Mouse (Mus musculus): Measurements from ENCODE around the gene Ppt2. TPM values are rescaled to one million over a fixed set of nuclear protein-coding genes. Genes with fewer than 3 reads are reported as not detected.

Ppt2 gene
- total RNA-seq, 2 experiments from 2014 or later: 43.6 to 47.2 TPM

DNA sequence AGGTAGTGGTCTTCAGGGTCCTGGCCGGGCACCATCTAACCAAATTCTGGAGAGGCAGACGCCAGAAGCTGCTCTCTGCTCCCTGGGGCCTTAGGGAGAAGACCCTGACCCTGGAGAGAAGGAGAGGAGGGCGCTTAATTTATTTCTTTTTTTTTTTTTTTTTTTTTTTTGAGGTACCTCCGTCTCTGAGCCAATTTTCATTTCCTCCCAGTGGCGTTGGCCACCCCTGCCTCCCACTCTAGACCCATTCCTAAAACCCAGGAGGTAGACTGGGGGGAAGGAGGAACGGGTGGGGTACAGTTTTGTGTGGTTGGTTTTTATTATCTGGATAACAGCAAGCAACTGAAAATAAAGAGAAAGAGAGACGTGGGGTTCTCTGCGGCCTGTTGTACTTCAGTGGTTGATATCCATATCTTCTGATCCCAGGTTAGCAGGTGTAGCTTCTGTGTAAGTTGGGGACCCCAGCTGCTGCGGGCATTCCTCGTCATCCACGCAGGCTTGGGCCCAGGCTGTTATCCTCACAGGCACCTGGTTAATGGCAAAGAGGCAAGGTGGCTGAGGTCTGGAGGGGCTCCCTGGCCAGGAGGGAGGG is 15.2 kb downstream of the Ppt2 start:
- no peak for DNase-seq (ENCODE audit: low spot score in 2 of 2)

DNA sequence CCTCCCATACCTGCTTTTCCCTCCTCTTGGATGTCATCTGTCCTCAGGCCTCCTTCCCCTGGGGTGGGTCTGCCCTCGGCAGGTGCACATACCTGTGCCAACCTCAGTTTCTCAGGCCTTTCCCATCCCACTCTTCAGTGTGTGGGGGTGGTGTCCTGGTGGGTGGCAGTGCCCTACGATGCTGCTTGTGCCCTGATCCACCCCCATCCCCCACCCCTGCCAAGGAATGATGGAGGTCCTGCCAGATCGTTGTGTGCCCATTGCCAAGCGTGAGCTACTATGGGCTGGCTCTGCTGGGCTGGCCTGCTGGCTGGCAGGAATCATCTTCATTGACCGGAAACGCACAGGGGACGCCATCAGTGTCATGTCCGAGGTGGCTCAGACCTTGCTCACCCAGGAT is 17.3 kb downstream of the Ppt2 start:
- DNase-seq (ENCODE audit: low spot score in 2 of 2): no peak

GRCm38 (mm10) chr17:34607997-34608396 is 20.3 kb downstream of the Ppt2 start:
- no peak for DNase-seq (ENCODE audit: low spot score in 2 of 2)

GRCm38 (mm10) chr17:34606186-34607039 is 21.9 kb downstream of the Ppt2 start:
- no peak for DNase-seq (ENCODE audit: low spot score in 2 of 2)

GRCm38 (mm10) chr17:34605609-34606008 is 22.7 kb downstream of the Ppt2 start:
- DNase-seq (ENCODE audit: low spot score in 2 of 2): peak; percentile 97 to 99

DNA sequence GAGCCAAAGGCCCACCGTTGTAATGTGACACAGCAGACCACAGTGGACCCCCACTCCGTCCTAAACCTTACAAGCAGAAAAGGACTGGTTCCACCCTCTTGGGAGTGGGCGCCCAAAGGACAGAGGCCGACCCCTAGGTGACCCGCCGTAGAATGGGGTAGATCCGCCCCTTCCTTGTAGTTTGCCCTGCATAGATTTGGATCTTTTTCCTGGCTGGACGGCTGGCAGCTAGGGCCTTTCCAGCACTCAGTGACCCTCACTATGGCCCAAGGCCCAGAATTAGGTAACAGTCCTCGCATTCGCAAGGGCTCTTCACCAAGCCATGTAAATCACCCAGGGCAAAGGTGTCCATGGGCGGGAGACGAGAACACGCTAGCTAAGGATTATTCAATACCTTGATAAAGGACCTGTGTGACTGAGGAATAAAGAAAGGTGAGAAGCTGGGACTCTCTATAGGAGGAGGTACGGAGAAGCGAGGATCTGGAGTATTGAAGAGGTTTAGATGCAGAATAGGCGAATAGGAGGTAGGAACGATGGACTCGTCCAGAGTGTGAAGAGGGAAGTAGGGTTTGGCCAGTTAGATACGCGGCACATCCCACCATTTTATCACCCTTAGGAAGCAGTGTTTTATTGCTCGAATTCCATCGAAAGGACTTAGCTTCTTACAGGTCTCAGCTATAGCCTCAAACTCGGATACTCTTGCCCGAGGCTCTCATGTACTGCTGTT is 23.6 kb downstream of the Ppt2 start:
- DNase-seq (ENCODE audit: low spot score in 2 of 2): no peak

- peak; percentile 97 for DNase-seq (ENCODE audit: low spot score in 2 of 2)
These were observed 24.2 kb downstream of the Ppt2 start, which contains the start of gene Agpat1 for GRCm38 (mm10) chr17:34604061-34604508. Gene Agpat1 (plus strand): TSS chr17:34604262.

DNA sequence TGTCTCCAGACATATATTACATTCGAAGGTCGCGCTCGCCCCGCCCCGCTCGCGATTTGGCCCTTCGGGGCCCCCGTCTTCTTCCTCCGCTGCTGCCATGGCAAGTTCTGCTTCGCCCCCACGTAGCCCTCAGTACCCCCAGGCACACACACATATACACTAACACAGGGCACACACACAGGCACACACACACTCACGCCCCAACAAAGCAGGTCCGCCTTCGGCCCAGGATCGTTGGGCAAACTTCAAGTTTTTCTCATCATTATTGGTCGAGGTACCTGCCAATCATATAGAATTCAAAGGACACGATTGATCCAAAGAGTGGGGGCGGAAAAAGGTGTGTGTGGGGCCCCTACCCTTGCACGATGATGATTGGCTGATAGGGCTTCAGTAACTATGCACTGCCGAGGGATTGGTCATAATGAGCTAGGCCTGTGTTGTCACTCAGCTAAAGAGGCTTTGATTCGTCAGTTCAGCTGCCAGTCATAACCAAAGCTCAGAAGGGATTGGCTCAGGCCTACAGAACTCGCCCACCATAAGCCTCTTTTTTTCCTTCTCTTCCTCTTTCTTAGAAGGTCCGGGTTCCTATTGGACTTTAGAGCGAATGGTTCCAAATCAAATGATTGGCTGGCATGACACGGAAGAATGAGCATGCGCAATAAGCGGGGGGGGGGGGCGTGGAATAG is 24.8 kb downstream of the Ppt2 start, which contains the start of gene Rnf5:
Rnf5 (minus strand) TSS at position 316 of the 686 bp plus-strand sequence.
- peak; percentile 98 to 100 for DNase-seq (ENCODE audit: low spot score in 2 of 2)

- DNase-seq (ENCODE audit: low spot score in 2 of 2): no peak
These were observed 26.5 kb downstream of the Ppt2 start for GRCm38 (mm10) chr17:34601796-34602195.

DNA sequence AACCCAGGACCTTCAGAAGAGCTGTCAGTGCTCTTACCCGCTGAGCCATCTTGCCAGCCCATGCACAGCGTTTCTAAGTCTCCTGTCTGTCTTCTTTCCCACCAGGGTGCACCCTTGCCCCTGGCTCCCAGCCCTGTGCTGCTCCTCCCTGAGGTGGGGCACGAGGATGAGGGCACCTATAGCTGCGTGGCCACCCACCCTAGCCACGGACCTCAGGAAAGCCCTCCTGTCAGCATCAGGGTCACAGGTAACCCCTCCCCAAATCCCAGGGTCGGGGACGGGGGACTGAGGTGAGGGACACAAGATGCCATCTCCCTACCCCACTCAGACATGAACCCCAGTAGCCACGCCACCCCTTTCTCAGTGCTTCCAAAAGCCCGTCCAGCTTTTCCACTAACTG is 28.4 kb downstream of the Ppt2 start:
- no peak for DNase-seq (ENCODE audit: low spot score in 2 of 2)

- DNase-seq (ENCODE audit: low spot score in 2 of 2): no peak
These were observed 30.7 kb downstream of the Ppt2 start, which contains the start of gene Ager for GRCm38 (mm10) chr17:34597566-34598095. Gene Ager (plus strand): TSS chr17:34597862.

GRCm38 (mm10) chr17:34596098-34596497 is 32.2 kb downstream of the Ppt2 start:
- DNase-seq (ENCODE audit: low spot score in 2 of 2): no peak

- no peak for DNase-seq (ENCODE audit: low spot score in 2 of 2)
These were observed 34.4 kb downstream of the Ppt2 start for GRCm38 (mm10) chr17:34593752-34594525.

DNA sequence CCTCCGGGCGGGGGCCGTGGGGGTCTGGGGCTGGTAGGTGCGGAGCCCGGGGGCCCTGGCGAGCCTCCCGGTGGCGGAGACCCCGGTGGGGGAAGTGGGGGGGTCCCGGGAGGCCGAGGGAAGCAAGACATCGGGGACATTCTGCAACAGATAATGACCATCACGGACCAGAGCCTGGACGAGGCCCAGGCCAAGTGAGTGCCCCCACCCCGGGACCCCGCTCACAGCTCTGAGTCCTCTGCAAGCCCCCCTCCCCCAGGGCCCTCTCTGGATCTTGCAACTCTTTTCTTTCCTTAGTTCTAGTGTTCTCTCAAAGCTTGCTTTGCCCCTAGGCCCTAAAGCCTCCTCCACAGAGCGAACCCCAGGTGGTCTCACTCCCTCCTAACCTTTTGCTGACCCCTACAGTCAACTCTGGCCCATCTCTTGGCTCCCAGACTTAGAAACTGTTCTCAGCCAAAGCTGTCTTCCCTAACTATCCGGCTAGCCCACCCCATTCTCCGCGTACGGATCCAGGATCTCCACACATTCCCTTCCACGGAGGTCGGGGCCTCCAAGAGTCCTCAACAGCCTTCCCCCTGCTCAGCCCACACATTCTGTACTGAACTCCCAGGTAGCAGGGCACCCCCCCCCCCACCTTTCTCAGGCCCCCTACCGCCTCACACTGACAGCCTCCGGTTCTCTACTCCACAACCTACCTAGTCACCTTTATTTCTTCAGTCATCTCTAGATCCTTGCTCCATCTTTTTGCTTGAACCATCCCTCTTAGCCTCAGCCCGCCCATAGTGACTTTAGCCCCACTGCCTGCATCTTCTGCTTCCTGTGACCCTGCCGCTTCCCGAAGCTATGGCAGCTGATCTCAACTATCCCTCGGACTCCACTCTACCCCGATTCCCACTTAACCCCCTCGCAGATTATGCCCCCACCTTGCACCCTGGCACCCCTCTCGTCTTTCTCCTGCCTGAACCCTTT is 35.4 kb downstream of the Ppt2 start:
- peak in 1 of 2 experiments; percentile 28 for DNase-seq (ENCODE audit: low spot score in 2 of 2)

GRCm38 (mm10) chr17:34591994-34592375 is 36.3 kb downstream of the Ppt2 start:
- DNase-seq (ENCODE audit: low spot score in 2 of 2): peak; percentile 79 to 86

GRCm38 (mm10) chr17:34591029-34591993 is 37.0 kb downstream of the Ppt2 start, which contains the start of gene Pbx2:
Gene Pbx2 (plus strand): TSS chr17:34591266.
- no peak for DNase-seq (ENCODE audit: low spot score in 2 of 2)

DNA sequence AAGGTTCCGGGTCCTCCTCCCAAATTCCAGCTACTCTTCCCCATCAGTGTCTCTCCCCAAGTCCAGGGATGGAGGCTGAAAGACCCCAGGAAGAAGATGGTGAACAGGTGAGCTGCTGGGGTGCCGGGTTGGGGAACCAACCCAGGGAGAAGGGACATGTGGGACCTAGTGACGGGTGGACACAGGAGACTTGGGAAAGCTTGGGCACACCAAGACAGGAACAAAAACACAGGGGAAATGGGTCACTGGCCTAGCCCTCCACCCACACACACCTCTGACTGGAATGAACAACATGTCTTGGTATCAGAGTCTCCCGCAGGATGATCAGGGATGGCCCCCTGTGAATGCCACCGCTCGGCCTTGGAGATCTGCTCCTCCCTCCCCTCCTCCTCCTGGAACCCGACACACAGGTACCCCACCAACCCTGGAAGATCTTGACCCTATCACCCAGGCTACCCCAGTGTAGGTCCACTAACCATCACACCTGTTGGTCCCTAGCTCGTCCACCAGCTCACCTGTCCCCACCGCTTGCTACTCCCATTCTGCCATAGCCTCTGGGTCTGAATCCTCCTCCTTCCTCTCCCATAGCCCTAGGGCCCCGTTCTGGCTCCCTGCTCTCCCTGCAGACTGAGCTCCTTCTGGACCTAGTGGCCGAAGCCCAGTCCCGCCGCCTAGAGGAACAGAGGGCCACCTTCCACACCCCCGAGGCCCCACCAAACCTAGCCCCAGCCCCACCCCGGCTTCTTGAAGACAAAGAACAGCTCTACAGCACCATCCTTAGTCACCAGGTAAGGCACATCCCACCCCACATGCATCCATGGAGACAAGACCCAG is 37.9 kb downstream of the Ppt2 start:
- no peak for DNase-seq (ENCODE audit: low spot score in 2 of 2)
